Mouse (Mus musculus) hindlimb bud, embryonic 11.5 days (tissue): ENCODE results near the gene Scg5.

Experiments
- DNase-seq: peaks from one replicate; pipeline ENCODE4 v3.0.0-alpha.2; 2012; ENCODE audit warnings: low read depth, low spot score; ENCODE audit errors: extremely low spot score

Scg5 gene

DNA sequence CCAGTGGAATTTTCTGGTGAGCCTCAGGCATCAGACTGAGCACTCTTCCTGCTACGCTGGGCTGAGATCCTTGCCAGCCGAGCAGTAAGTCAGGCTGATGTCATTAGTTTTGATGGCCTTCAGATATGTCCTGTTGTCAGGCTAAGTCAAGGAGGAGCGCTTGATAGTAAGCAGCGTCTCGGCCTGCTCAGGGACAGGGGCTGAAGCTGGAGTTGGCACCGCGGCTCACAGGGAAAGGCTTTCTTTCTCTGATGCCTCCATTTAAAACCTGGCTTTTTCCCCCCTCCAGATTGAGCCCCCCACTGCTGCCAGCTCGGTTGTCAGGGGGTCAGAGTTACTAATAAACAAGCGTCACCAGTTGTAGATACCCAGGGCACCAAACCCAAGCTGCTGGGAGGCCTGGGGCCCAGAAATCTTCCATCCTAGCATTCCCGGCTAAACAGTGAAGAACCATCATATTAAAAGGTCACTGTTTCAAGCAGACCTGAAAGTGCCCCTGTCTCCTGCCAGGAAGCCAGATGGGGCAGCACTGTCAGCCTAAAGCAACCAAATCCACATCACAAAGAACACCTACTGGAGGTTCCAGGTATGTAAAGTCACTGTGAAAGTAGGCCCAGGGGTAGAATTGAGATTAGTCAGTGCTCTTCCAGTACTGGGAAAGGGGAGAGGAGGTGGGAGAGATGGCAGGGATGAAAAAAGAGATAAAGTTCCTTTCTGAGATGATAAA, 21.9 kb downstream of the Scg5 start:
- DNase-seq: no peak

GRCm38 (mm10) chr2:113805765-113806164, 23.2 kb downstream of the Scg5 start:
- no peak for DNase-seq

GRCm38 (mm10) chr2:113803753-113804152, 25.2 kb downstream of the Scg5 start:
- DNase-seq: no peak

DNA sequence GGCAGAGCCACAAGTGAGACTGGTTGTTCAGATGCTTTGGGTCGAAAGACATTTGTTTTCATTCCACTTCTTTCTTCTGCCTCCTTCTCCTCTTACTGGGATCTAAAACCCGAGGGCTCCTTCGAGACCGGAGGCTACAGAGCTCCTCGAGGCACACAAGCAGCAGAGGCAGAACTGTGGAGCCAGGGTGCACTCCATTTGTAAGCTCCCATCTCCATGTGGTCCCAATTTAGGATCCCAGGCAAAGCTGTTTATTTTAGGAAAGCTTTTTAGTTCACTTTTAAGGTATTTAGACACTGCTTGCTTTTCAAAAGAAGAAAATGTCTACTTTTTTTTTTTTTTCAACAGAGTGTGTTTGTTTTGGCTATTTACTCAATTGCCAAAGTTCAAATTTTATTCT, 28.1 kb downstream of the Scg5 start:
- DNase-seq: no peak

DNA sequence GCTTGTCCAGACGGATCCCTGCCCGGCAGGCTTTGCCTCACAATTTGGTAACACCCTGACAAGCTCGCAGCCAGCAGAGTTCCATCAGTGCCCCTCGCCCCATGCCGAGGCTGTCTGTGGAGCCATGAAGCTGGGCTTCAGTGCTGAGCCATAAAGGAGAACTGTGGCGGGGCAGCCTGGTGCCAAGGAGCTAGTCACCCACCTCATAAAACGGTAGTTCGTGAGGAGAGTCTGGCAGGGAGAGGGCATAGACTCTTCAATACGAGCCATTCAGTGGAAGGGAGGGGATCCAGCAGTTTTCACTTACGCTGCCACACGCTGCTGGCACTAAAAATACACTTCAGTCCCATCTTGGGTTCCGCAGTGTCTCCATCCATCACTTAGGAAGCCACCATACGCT, 30.3 kb downstream of the Scg5 start:
- no peak for DNase-seq

- no peak for DNase-seq
Measured at GRCm38 (mm10) chr2:113795186-113795585, 33.7 kb downstream of the Scg5 start.

DNA sequence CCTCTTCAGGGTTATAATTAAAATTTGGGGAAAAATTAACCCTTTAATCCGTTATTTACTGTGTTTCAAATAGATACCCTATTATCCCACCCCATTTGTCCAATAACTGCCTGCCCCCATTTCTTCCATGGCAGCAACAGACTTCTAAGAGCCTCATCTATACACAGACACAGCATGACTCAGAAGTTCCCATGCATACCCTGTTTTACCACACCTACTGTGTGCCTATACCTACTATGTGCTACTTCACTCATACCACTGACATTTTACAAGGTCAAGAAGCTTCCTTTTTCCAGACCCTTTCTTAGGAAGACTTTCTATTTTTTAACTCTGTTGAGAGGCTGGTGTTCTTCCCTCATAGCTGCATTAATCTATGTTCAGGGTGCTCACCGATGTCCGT, 35.4 kb downstream of the Scg5 start:
- no peak for DNase-seq

GRCm38 (mm10) chr2:113788821-113789387, 40.0 kb downstream of the Scg5 start:
- no peak for DNase-seq

GRCm38 (mm10) chr2:113787882-113788281, 41.0 kb downstream of the Scg5 start:
- no peak for DNase-seq

GRCm38 (mm10) chr2:113784851-113785250, 44.1 kb downstream of the Scg5 start:
- no peak for DNase-seq

DNA sequence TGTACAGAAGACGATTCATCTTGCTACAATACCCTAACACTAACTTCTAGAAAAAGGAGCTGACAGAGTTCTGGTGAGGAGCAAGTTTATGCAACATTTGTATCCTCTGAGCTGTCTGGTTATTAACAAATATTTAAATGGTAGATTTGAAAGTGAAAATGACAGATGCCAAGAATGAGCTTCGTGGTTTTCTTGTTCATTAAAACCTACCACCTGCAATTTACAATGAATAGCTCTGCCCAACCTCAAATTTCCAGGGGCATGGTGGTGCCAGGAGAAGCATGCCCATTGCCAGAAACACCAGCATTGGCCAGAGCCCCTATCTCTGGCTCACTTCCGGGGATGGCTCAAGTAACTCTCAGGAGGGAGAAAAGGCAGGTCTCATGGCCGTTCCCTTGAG, 47.4 kb downstream of the Scg5 start:
- no peak for DNase-seq

- DNase-seq: no peak
Measured at GRCm38 (mm10) chr2:113781107-113781506, 47.8 kb downstream of the Scg5 start.

DNA sequence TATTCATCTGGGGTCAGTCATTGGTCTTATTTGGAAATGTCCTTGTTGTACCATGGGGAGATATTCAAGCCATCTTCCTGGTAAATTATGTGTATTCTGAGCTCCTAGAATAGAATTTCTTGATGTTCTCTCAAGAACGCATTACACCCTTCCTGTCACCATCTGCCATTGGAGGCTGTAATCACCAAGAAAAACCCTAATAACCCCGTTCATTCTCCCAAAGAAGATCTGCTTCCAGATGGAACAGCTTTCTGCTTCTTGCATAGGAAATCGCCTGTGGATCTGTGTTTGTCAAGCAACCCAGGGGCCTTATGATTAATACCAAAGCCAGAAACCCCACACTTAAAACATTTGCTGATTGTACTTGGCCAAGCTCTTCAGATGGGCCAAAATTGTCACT, 49.6 kb downstream of the Scg5 start:
- no peak for DNase-seq

DNA sequence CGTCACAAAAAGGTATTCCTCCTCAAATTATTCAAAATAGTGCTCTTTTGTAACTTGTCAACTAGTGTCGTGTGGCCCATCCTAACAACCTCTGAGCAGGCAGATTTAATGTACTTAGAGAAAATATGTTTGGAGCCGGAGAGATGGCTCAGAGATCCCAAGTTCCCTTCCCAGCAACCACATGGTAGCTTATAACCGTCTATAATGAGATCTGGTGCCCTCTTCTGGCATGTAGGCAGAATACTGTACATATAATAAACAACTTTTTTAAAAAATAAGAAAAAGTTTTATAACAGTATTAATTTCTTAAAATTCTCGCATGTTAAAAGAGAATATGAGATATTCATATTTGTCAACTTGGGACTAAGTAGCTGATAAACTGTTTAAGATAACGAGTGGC, 50.9 kb downstream of the Scg5 start:
- no peak for DNase-seq

DNA sequence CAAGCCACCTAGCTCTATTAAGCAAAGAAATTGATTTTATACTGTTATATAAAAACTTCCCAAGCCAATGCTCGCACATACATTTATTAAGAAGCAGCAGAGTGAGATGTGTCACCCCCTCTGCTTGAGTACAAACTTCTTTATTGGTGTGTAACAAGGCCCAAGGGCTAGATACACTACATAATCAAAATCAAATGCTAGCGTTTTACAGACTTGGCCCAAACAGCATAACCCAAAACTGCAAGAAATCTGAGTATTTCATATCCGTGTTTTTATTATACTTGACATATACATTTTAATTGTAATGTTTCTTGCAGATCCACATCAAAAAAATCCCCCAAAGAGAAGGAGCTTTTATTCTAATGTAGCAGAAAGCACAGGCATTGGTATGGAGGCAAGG, 52.6 kb downstream of the Scg5 start:
- no peak for DNase-seq

DNA sequence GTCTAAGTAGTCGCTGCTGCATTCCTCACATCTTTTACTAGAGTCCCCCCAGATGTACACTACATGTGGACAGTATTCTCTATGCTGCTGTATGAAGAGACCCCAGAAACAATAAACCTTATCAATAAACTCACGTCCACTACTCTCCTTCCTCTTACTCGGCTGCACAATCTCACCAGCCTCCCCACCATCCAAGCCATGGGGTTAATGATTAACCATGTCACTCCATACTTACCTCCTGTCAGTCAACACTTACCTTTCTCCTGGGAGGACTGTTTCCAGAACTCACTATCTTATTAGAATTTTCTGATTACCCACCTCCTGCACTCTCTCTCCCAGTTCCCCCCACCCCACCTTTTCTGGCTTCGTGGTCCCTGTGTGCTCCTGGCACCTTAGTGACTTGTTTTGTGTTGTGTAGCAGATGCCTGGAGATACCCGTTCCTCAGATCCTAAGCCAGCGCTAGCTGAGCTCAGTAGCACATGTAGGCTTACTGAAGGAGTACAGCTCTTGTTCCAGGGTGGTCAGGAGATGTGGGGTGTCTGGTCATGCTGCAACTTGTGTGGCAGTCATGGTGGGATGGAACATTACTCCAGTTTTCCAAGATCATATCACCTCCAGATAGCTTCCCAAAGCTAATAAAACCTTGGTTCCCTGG, 54.6 kb downstream of the Scg5 start:
- DNase-seq: no peak

- DNase-seq: no peak
Measured at GRCm38 (mm10) chr2:113768541-113769303, 60.2 kb downstream of the Scg5 start.

DNA sequence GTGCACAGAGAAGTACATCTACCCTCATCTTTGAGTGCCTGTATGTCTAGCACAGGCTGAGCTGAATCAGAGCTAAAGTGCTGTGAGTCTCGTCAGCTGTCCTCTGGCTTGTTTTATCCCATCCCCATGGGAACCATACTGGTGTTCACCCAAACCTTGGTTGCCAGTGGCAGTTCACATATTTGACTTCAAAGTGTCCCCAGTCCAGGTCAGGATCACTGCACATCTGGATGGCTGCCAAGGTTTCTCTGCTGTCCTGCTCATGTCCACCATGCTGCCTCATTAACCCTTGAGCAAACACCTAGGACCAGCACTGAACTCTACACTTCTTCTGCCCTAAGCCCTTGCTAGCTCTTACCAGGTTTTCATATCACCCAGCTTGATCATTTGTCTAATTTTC, 63.0 kb downstream of the Scg5 start:
- no peak for DNase-seq

DNA sequence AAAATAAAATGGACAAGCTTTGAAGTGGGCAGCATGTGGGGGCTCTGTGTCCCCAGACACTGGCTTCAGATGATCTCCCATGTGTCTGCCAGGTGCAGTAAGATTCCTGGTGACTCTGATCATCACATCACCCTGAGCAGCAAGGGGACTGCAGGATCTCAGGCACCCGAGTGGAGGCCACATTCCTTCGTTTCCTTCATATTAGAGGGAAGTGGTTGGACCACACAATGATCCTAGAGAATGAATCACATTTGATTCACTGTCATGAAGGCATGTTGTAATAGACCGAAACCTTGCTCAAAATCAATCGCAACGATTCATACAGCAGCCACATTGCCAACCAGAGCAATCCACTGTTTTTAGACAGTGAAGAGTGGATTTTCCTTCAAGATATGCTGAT, 64.0 kb downstream of the Scg5 start:
- DNase-seq: no peak

GRCm38 (mm10) chr2:113758311-113759161, 70.4 kb downstream of the Scg5 start, which contains the start of gene Grem1:
Gene Grem1, minus strand, starts transcription at chr2:113758646.
- no peak for DNase-seq
